Mouse (Mus musculus) cerebellum, postnatal 10 days (tissue): ENCODE measurements around the gene Bub1b.
A peak's percentile ranks its signal among the peaks of the same experiment; 100 is the strongest.
"Not testable (repeated sequence)": the region's sequence is repeated elsewhere in the genome, so short reads cannot be mapped to it uniquely, and the experiment has no call there.

Experiments
- DNase-seq, 2 experiments: peaks; one replicate each; pipeline ENCODE4 v3.0.0; 2021; ENCODE audit warnings: mixed read lengths in 2 of 2

Gene Bub1b

DNA sequence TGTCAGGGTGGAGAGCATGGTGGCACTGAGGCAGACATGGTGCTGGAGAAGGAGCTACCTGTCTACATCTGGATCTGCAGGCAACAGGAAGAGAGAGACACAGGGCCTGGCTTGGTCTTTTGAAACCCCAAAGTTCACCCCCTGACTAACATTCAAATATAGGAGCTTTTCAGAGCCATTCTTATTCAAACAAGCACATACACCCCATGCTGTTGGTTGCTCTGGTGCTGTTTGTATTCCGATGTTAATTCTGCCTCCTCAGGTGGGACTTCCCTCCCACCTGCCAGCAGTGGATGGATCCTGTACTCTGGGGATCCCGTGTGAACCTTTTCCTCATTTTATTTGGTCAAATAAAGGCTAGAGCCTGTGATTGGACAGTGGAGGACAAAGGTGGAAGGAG is 22.1 kb downstream of the Bub1b start:
- DNase-seq, result no peak

DNA sequence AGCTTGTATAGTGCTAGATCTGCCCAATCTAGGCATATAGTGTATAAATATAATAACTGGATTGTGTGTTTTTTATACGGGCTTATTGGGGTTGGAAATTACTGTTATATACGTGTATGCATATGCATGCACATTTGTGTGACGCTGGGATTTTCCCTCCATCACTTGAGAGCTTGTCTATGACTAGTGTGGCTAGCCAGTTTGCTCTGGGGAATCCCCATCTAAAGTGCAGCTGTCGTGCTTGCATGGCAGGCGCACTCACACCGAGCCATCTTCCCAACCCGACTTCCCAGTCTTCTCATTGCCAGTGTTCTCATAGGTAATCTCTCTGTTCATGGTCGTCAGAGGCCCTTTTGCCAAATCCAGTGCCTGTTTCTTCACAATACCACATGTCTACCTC is 22.6 kb downstream of the Bub1b start:
- no peak for DNase-seq

DNA sequence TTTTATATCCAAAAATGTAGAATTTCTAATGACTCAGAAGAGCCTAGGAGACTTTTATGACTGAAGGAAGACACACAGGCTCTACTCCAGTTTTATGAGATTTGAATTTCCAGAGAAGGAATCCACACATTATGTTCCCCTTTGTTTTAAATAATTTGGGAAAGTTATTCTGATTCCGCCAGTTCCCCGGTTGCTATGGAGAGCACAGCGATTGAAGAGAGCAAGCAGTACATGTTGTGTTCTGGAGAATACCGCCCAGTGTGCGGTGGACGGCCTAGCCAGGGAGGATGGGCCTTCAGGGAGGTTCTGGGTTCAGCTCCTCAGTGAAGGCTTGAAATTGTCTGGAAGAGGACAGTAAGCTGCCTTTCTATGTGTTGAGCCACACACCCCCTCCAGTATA is 31.3 kb downstream of the Bub1b start:
- DNase-seq, result no peak

DNA sequence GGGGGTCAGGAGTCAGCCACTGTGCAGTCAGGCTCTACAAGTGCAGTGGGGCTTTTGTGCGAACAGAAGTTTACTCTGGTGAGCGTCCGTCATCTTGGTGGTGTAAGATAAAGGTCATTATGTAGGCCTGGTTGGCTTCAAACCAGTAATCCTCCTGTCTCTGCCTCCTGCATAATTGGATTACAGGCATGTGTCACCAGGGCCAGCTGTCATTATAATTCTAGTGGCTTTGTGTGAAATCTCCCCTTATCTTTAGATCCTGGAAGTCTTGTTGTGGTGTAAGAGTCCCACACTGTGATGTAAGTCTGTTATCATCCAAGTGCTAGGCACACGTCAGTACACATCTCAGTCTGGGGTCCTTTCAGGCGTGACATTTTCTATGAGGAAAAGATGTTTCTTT is 35.4 kb downstream of the Bub1b start:
- no peak for DNase-seq

DNA sequence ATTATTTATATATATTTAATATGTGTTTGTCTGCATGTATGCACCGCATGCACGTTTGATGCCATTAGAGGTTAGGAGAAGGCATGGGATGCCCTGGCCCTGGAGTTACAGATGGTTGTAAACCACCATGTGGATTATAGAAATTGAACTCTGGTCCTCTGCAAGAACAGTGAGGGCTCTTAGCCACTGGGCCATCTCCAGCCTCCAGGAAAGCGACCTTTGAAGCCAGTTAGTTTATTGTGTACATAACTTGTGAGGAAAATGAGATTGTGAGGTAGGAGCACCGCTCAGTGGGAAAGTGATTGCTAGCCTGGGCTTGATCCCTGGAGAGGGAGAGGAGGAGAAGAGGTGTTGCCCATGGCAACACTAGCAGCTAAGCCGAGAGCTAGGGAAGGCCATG is 39.2 kb downstream of the Bub1b start:
- DNase-seq, result no peak

DNA sequence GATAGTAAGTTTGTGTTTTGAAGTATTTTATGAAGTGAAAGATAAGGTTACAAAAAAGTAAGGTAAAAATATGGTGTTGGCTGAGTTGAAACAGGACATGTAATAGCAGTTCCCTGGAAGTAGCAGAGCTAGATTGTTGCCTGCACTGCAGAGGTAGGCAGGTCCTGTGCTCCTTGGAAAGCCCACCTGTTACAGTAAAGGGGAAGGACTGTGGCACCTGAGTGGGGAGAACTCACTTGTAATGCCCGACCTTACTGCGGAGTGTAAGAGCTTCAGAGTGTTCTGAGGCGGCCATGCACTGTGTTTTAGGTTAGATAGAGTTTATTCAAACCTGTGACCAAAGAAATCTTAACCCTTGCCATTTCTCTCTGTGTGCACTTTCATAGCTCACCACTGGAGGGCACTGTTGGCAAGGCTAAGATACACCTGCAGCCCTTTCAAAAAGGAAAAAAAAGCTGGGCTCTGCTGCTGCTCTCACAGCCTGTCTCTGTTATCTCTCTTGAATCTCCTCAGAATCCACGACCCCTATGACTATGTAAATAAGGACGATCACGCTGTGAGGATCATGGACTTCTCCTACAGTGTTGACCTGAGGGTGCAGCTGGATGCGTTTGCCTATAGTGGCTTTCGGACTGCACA is 40.0 kb downstream of the Bub1b start:
- DNase-seq, result peak; percentile 83 to 89

DNA sequence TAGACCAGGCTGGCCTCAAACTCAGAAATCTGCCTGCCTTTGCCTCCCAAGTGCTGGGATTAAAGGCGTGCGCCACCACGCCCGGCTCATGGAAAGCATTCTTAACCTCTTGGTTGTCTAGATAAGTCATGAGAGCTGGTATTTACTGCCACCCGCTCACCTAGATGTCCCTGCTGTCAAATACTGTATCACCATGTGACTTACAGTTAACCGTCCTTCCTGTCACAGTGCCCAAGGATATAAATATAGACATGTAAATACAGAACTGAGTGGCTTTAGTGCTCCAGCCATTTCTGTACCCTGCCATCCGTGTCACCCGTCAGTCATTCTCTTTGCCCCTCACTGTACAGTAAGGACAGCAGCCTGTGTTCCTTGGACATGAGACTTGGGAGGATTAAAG is 40.7 kb downstream of the Bub1b start:
- DNase-seq, result no peak

DNA sequence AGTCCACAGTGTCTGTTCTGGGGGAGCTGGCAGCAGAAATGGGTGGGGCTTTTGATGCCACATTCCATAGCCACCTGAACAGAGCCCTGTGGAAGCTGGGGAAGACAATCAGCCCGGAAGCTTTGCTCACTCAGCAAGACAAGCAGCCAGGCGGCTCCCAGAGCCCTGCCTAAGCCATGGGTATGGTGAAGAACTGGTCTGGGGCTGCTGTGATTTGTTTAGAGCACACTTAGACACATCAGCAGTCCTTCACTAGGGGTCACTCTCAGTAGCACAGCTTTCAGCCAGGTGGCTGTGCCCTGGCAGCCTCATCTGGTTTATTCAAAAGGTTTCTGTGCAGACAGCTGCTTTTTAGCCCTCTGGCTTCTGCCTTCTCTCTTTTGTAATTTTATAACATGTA is 43.1 kb downstream of the Bub1b start:
- DNase-seq, result no peak

DNA sequence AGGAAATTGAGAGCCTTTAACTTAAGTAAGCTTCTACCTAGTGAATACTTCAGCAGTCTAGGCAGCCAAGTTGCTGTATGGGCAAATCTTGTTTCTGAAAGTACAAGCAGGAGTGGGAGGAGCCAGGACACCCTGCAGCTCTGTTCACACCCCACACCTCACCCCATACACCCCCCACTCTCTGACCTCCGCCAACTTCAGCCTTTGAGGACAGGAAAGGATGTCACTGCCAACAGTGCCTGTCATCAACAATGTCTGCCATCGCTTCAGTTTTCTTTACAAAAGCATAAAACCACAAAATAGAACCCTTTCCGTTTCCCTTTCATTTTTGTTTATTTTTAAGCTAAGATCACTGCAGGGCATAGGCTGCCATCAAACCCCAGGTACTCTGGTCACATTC is 44.4 kb downstream of the Bub1b start:
- no peak for DNase-seq

DNA sequence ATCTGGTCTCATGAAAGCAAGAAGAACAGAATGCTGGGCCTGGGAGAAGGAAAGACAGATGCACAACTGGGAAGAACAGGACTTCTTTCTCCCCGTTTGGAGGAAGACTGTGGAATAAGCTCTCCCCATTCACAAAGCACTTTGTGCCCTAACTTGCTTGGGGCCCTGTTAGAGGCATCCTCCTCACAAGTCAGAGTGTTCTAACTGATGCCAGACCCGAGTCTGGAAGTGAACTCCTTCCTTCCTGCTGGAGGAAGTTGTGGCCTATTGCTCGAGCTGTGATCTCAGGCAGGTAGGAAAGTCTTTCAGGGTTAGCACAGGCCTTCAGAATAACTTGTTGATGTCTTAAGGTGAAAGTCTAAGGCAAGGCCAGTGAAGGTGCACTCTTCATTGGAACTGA is 44.9 kb downstream of the Bub1b start:
- no peak for DNase-seq

DNA sequence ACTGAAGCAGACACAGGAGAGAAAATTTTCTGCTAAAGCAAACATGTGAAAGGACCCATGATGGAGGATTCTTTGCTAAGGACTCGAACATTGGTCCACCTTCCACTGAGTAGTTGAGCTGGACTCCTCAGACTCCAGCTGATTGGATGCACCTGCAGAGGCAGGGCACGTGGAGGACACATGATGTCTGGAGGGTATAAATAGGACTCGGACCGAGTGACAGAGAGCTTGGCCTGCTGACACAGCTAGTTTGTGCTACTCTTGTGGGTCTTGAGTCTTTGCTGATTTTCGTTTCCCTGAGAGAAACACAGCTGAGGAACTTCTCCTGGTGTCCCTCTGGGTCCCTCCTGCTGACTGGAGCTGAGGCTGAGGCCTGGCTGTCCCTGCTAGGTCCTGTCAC is 48.7 kb downstream of the Bub1b start:
- DNase-seq, result no peak

DNA sequence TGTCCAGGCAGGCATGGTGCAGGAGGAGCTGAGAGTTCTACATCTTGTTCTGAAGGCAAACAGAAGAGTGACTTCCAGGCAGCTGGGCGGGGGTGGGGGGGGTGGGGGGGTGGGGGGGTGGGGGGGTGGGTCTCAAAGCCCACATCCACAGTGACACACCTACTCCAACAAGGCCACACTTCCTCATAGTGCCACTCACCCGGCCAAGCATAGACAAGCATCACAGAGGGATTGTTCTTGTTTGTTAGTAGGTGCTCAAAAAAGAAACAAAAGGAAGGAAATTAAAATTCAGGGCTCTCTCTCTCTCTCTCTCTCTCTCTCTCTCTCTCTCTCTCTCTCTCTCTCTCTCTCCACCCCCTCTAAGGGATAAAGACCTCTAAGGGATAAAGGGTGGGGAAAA is 52.7 kb downstream of the Bub1b start:
- not testable (repeated sequence) for DNase-seq

DNA sequence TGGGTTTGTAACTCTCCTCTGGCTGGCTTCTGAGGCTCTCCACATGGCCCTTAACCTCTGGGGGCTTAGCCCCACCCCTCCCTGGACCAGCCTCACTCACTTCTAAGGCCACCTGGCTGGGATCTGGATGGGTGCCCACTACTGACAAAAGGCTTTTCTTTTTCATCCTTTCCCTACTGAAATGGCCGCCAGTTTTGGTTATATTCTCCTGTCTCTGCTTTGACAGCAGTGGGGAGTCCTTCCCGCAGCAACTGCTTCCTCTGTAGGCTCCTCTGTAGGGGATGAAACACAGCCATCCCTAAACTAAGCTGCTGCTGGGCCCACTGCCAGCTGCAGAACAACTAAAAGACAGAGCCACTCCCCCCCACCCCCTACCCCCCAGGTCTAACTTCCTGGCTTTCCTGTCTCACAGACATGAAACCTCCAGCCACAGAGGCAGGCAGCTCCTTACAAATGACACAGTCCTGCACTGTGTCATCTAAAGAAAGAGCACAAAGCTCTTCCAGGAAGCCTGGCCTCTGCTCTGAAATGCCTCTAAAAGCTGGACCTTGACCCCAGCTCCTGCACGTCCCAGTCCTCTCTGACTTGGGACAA is 58.8 kb downstream of the Bub1b start:
- peak; percentile 27 to 29 for DNase-seq

DNA sequence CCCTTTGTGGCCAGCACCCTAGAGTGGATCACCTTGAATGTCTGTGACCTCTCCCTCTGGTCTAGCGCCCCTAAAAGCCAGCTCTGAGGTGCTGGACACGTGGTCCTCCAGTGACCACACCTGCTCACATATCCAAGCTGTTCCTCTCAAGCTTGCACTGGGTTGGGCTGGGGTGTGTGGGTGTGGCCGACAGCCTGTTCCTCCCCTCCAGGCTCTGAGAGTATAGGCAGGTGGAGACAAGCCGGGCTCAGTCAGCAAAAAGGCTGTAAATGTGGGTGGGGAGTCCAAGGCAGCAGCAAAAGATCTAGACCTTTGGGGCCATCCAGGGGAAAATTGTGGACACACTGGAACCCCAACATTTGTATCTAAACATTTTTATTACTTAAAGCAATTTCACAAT is 60.4 kb downstream of the Bub1b start:
- DNase-seq, result no peak

DNA sequence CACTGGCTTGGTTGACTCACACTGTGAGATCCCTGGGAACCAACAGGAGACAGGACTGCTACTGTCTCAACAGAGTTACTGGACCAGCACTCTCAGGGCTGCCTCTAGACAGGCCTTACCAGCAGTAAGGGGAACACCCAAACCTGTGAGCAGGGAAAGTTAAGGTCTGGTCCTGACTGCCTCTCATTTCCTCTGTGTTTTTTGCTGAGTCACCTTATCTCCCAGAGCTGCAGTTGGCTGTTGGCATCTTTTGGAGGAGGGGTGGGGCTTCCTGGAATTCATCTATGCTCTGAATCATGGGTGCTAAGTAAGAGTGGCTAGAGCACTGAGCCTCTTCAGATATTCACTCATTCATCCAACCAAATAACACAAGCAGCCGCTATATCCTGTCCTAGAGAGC is 61.1 kb downstream of the Bub1b start:
- DNase-seq, result no peak

DNA sequence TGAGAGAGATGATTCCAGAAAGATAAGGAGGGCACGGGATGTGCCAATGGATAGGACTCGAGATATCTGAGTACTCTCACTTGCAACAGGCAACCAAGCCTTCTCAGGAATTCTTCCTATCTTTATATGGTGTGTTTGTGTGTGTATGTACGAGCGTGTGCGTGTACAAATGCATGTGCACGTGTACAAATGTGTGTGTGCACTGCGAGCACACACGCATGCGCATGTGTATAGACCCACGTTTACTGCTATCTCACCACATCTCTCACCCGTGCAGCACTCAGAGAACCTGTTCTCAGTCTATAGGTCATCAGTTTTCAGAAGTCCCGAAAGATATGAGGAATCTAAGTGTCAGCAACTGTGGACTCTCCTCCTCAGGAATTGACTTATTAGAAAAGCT is 61.5 kb downstream of the Bub1b start:
- DNase-seq, result no peak

DNA sequence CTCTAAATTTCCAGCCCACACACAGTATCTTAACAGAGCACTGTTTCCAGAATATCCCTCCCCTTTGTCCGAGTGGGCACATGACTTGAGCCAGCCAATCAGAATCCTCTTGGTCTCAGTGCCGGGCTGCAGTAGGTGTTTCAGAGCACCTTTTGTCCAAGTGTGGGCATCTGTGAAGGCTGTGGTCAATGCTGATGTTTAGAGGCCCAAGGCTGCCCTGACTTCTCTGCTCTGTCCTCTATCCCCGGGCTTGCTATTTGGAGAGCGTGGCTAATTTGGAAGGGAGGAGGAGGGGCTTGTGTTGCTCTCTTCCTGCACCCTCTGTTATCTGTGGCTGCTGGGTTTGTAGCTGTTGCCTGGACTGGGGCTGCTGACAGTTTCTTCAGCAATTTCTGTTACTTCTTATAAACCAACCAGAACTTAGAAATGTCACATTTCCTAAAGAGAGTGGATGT is 62.0 kb downstream of the Bub1b start:
- DNase-seq, result peak; percentile 74 to 80

DNA sequence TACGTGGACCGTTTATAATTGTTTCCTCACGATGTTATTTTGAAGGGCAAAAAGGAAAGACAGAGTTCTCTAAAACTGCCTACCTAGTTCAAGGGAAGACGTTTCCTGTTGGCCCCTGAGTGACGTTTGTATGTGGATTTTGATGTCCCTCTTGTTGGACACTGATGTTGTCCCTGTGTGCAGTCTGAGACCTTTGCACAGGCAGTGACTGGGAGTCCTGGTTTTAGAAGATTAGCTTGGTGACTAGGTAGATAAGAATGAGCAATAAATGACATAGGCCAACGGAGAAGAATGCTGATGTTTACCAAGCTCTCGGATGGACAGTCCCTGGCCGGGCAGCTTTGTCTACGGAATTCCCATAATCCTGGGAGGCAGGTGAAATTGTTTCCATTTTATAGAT is 63.9 kb downstream of the Bub1b start:
- no peak for DNase-seq

DNA sequence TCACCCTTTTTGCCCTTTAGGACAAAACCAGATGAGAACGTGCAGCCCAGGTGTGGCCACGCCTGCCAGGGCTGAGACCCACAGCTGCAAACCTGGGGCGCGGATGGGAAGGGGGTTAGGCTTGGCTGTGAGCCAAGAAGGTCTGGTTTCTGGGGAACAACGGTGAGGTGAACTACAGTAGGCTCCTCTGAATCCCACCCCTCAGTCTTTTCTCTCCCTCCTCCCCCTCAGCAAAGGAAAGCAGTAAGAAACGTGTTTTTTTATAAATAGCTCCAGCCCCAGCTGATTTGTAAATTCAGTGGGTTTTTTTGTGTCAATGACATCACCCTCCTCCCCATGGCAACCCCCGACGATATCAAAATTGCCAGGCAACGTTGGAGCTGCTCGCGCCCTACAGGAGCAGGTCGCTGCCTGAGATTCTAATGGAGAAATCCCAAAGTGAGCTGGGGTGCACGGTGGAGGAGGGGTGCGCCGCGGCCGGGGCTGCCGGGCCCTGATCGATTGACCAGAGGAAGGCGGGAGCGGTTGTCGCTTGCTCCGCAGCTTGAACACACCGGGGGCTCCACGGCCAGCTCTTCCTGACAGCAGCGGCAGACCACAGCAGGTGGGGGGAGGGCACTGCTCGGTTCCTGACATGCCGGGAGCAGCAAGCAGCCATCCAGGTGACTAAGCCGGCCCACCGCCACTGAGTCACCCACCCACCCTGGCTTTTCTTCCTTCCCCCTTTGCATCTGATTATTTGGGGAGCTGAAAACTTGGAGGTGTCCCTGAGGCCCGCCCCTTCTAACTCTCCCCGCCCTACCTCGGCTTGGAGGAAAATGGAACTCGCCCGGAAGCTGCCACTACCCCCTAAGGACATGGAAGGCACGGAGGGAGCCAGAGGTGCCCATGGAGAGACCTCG is 65.1 kb downstream of the Bub1b start, which contains the start of gene Pak6:
TSS of gene Pak6 (plus strand) at position 402 of the 902 bp plus-strand sequence.
- DNase-seq, result peak; percentile 47 to 49

DNA sequence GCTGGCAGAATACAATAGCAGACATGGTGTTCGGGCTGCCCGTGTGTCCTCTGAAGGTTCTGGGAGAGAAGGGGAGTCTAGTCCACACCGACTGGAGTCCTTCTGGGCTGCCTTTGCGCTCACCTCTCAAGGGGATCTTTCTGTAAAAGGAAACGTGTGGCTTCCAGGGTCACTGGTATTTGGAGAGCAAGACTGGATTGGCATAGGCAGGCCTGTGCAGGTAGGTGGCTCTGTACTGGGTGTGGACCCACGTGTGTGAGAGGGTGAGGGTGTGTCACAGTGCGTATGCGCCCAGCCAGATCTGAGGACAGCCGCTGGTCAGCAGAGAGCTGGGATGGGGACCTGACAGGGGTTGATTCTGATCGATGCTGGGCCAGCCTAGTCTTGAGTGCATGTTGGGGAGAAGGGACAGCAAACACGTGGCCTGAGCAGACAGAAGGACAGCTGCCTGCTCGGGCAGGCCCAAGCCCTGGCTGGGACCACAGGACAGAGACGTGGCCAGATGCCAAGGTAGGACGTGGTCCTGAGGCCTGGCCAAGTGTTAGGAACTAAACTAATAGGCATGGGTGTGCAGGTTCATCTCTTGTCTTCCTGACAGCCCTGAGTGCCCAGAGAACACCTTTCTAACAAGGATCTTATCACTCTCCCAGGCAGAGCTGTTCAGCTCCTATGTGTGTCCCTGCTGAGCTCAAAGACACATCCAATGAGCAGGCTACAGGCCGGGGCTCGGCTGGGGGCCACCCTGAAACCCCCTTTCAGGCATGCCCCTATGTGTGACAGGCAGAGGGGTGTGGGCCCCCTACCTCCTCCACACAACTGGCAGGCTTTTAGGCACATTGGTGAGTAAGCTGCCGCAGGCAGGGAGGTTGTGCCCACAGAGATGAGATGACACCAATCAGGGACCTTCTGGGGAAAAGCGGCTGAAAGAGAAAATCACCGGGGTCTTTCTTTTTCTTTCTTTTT is 66.1 kb downstream of the Bub1b start:
- DNase-seq, result peak; percentile 63 to 69

DNA sequence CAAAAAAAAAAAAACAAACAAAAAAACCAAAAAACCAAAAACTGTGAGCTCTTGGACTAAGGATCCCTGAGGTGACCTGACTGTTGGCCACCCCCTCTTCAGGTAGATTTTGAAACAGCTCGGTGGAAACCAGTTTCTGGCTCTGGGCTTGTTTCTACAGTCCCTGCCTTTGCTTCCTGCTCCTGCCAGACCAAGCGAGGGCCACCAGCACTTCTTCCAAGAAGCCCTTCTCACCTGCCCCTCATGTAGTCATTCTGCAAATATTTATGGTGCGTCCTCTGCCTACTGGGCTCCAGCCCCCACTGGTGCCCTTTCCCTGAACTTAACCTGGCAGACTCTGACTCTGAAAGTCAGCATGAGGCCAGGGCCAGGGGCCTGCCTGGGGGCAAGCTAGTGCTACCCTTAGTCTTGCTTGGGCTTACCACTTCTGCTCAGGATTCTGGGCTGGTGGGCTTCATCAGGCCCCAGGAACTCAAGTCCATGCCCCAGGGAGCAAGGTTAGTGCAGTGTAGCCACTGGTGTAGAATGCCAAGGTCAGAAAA is 67.0 kb downstream of the Bub1b start:
- DNase-seq, result no peak

DNA sequence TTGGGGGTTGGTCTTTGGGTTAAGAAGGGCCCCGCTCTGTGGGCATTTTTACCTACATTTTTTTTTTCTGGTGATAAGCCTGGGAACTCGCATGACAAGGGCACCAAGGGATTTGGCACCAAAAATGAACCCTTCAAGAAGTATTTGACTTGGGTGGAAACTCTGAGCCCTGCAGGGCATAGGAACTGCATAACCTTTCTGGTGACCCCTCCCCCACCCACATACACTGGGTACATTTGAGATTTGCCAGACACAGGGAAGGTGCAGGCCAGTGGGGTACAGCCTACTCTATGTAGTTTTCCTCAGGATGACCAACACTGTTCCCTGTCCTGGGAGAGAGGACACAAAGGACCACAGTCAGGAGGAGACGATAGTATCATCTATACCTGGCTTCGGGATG is 67.6 kb downstream of the Bub1b start:
- no peak for DNase-seq
